Mouse (Mus musculus): Measurements from ENCODE around the gene Notch2. TPM values are rescaled to one million over a fixed set of nuclear protein-coding genes. Genes with fewer than 3 reads are reported as not detected.

The Notch2 gene
- polyA plus RNA-seq, 1 experiment, result not detected

- no peak for TF ChIP-seq GATA1 (IDR thresholded peaks at IDR 0.05; ENCODE audit: low read length)
Observed at GRCm38 (mm10) chr3:98147706-98148105, 134.4 kb downstream of the Notch2 start.

GRCm38 (mm10) chr3:98149881-98150280 lies 136.6 kb downstream of the Notch2 start:
- TF ChIP-seq GATA1 (IDR thresholded peaks at IDR 0.05; ENCODE audit: low read length), result no peak

GRCm38 (mm10) chr3:98151016-98151415 lies 137.7 kb downstream of the Notch2 start:
- TF ChIP-seq GATA1 (IDR thresholded peaks at IDR 0.05; ENCODE audit: low read length), result no peak

GRCm38 (mm10) chr3:98153460-98153859 lies 140.1 kb downstream of the Notch2 start:
- no peak for TF ChIP-seq GATA1 (IDR thresholded peaks at IDR 0.05; ENCODE audit: low read length)

GRCm38 (mm10) chr3:98156158-98156557 lies 142.8 kb downstream of the Notch2 start:
- TF ChIP-seq GATA1 (IDR thresholded peaks at IDR 0.05; ENCODE audit: low read length), result no peak

- TF ChIP-seq GATA1 (IDR thresholded peaks at IDR 0.05; ENCODE audit: low read length), result no peak
Observed at GRCm38 (mm10) chr3:98157073-98157472, 143.7 kb downstream of the Notch2 start.

GRCm38 (mm10) chr3:98157585-98157984 lies 144.3 kb downstream of the Notch2 start:
- TF ChIP-seq GATA1 (IDR thresholded peaks at IDR 0.05; ENCODE audit: low read length), result no peak

- no peak for TF ChIP-seq GATA1 (IDR thresholded peaks at IDR 0.05; ENCODE audit: low read length)
Observed at GRCm38 (mm10) chr3:98158646-98159045, 145.3 kb downstream of the Notch2 start.

- TF ChIP-seq GATA1 (IDR thresholded peaks at IDR 0.05; ENCODE audit: low read length), result no peak
Observed at GRCm38 (mm10) chr3:98159289-98159688, 146.0 kb downstream of the Notch2 start.

- TF ChIP-seq GATA1 (IDR thresholded peaks at IDR 0.05; ENCODE audit: low read length), result no peak
Observed at GRCm38 (mm10) chr3:98160330-98160729, 147.0 kb downstream of the Notch2 start, which contains the start of gene Adam30. TSS of gene Adam30 (plus strand) at chr3:98160630.

GRCm38 (mm10) chr3:98178340-98178739 lies 165.0 kb downstream of the Notch2 start:
- TF ChIP-seq GATA1 (IDR thresholded peaks at IDR 0.05; ENCODE audit: low read length), result no peak

- no peak for TF ChIP-seq GATA1 (IDR thresholded peaks at IDR 0.05; ENCODE audit: low read length)
Observed at GRCm38 (mm10) chr3:98180805-98181204, 167.5 kb downstream of the Notch2 start.

GRCm38 (mm10) chr3:98185163-98185714 lies 171.9 kb downstream of the Notch2 start:
- TF ChIP-seq GATA1 (IDR thresholded peaks at IDR 0.05; ENCODE audit: low read length), result no peak

- TF ChIP-seq GATA1 (IDR thresholded peaks at IDR 0.05; ENCODE audit: low read length), result no peak
Observed at GRCm38 (mm10) chr3:98187777-98188176, 174.4 kb downstream of the Notch2 start.

- TF ChIP-seq GATA1 (IDR thresholded peaks at IDR 0.05; ENCODE audit: low read length), result no peak
Observed at GRCm38 (mm10) chr3:98197711-98198532, 184.6 kb downstream of the Notch2 start.

GRCm38 (mm10) chr3:98199747-98200146 lies 186.4 kb downstream of the Notch2 start:
- TF ChIP-seq GATA1 (IDR thresholded peaks at IDR 0.05; ENCODE audit: low read length), result no peak

Other genes with a start within 250 kb of the Notch2 start
- 0.41 and 0.42 TPM in 2 replicates for gene Pde4dip, start 124.8 kb upstream of the Notch2 start, polyA plus RNA-seq (2012)
- 58.3 and 71.9 TPM in 2 replicates for gene Sec22b, start 112.3 kb upstream of the Notch2 start, polyA plus RNA-seq (2012)
- not detected in 2 replicates for gene Adam30, start 147.1 kb downstream of the Notch2 start, polyA plus RNA-seq (2012)
- gene Reg4, start 208.6 kb downstream of the Notch2 start, polyA plus RNA-seq (2012), result not detected in 2 replicates